Mouse (Mus musculus): ENCODE results near the gene N4bp1. TPM values are rescaled to one million over a fixed set of nuclear protein-coding genes. Genes with fewer than 3 reads are reported as not detected.

Gene N4bp1
- total and polyA plus RNA-seq, 3 experiments, result 12.2 to 15.6 (median 12.8) TPM

- peak; percentile 74 for DNase-seq (ENCODE audit: extremely low read depth)
- H3K4me2 ChIP-seq (ENCODE audit: insufficient read depth, low read depth, poor library complexity, severe bottlenecking), result no peak overlapping the region; the same call in 1 of the 2 replicates
- no peak overlapping the region for H3K27ac ChIP-seq (ENCODE audit: insufficient read depth, low read depth)
- peak; percentile 32; the same call in 1 of the 2 replicates for TF ChIP-seq TCF12 (IDR thresholded peaks at IDR 0.05; ENCODE audit: low read depth, low read length)
- no peak for TF ChIP-seq SIN3A (IDR thresholded peaks at IDR 0.05; ENCODE audit: low read length)
- no peak for TF ChIP-seq CHD2 (IDR thresholded peaks at IDR 0.05; ENCODE audit: low read length)
- no peak for TF ChIP-seq ZMIZ1 (IDR thresholded peaks at IDR 0.05; ENCODE audit: low read depth, low read length)
- peak; percentile 48; the same call in 1 of the 2 replicates for TF ChIP-seq MXI1 (IDR thresholded peaks at IDR 0.05; ENCODE audit: low read depth, low read length)
- no peak for TF ChIP-seq USF1 (IDR thresholded peaks at IDR 0.05; ENCODE audit: low read depth, low read length)
- no peak for TF ChIP-seq POLR2A (IDR thresholded peaks at IDR 0.05; ENCODE audit: low read depth, low read length)
- TF ChIP-seq SMC3 (IDR thresholded peaks at IDR 0.05; ENCODE audit: low read depth, low read length), result no peak
- no peak for TF ChIP-seq BHLHE40 (IDR thresholded peaks at IDR 0.05; ENCODE audit: low read depth, low read length)
- no peak for TF ChIP-seq POLR2AphosphoS2 (IDR thresholded peaks at IDR 0.05; ENCODE audit: low read depth, low read length)
- no peak for TF ChIP-seq PAX5 (IDR thresholded peaks at IDR 0.05; ENCODE audit: low read length)
- no peak for TF ChIP-seq CTCF (conservative IDR thresholded peaks at IDR 0.05 in 1 of 2, IDR thresholded peaks at IDR 0.05 in 1 of 2; ENCODE audit: low read depth in 2 of 2, low read length in 2 of 2)
- no peak for TF ChIP-seq MYC (IDR thresholded peaks at IDR 0.05; ENCODE audit: low read depth, low read length)
- H3K9me3 ChIP-seq (replicated peaks; ENCODE audit: low read length), result no peaks in the 10 kb centered on the region
- dilution Hi-C loops (cut with MboI; ENCODE audit: extremely low pct_ligation_motif_present, extremely low pct_unique_long_range_greater_than_20kb, low sequenced_read_pairs) (no loop called here), in situ Hi-C loops (cut with MboI; ENCODE audit: low pct_ligation_motif_present, low pct_unique_long_range_greater_than_20kb, low sequenced_read_pairs) (loop anchor here (10.0 kb wide), 1 partner anchor 107 kb away; no protein-coding TSS in a partner anchor)
- H3K79me2 ChIP-seq (replicated peaks; ENCODE audit: control insufficient read depth, extremely low read depth, insufficient read depth, poor library complexity, severe bottlenecking), result no peaks in the 10 kb centered on the region
- no peak overlapping the region for H3K9ac ChIP-seq (ENCODE audit: insufficient read depth, low read depth)
- H3K36me3 ChIP-seq (replicated peaks in 1 of 2; ENCODE audit: control insufficient read depth in 1 of 2, insufficient read depth in 1 of 2, low read length in 1 of 2), result no peaks in the 10 kb centered on the region
- H3K4me3 ChIP-seq (replicated peaks in 1 of 3; ENCODE audit: low read depth in 2 of 3, low read length in 2 of 3, poor library complexity in 1 of 3), result no peak overlapping the region
- peaks cover 0 to 21% of the 10 kb centered on the region in 2 experiments; a peak in 2 of 4 replicates for H3K4me1 ChIP-seq (ENCODE audit: control insufficient read depth in 1 of 2, insufficient read depth in 2 of 2)
- H3K27me3 ChIP-seq (replicated peaks), result no peaks in the 10 kb centered on the region
Observed at GRCm38 (mm10) chr8:86797705-86798104, 87.4 kb downstream of the N4bp1 start.

- DNase-seq (ENCODE audit: extremely low read depth), result no peak
- Histone ChIP-seq H3K9me3 (replicated peaks; ENCODE audit: low read length) (no peaks in the 10 kb centered on the region), H3K4me1 (ENCODE audit: control insufficient read depth in 1 of 2, insufficient read depth in 2 of 2) (peaks cover 0 to 21% of the 10 kb centered on the region in 2 experiments; a peak in 2 of 4 replicates), H3K36me3 (replicated peaks in 1 of 2; ENCODE audit: control insufficient read depth in 1 of 2, insufficient read depth in 1 of 2, low read length in 1 of 2) (no peaks in the 10 kb centered on the region), H3K27ac (ENCODE audit: insufficient read depth, low read depth) (no peak overlapping the region), H3K4me3 (replicated peaks in 1 of 3; ENCODE audit: low read depth in 2 of 3, low read length in 2 of 3, poor library complexity in 1 of 3) (no peak overlapping the region), H3K4me2 (ENCODE audit: insufficient read depth, low read depth, poor library complexity, severe bottlenecking) (no peak overlapping the region), H3K27me3 (replicated peaks) (no peaks in the 10 kb centered on the region), H3K9ac (ENCODE audit: insufficient read depth, low read depth) (no peak overlapping the region), H3K79me2 (replicated peaks; ENCODE audit: control insufficient read depth, extremely low read depth, insufficient read depth, poor library complexity, severe bottlenecking) (no peaks in the 10 kb centered on the region)
- dilution Hi-C loops (cut with MboI; ENCODE audit: extremely low pct_ligation_motif_present, extremely low pct_unique_long_range_greater_than_20kb, low sequenced_read_pairs) (no loop called here), in situ Hi-C loops (cut with MboI; ENCODE audit: low pct_ligation_motif_present, low pct_unique_long_range_greater_than_20kb, low sequenced_read_pairs) (loop anchor here (10.0 kb wide), 1 partner anchor 110 kb away; no protein-coding TSS in a partner anchor)
- no peak for TF ChIP-seq POLR2AphosphoS2 (IDR thresholded peaks at IDR 0.05; ENCODE audit: low read depth, low read length)
- no peak for TF ChIP-seq MAZ (IDR thresholded peaks at IDR 0.05; ENCODE audit: low read depth, low read length)
- TF ChIP-seq MXI1 (IDR thresholded peaks at IDR 0.05; ENCODE audit: low read depth, low read length), result no peak
- no peak for TF ChIP-seq NRF1 (IDR thresholded peaks at IDR 0.05; ENCODE audit: low read depth, low read length)
- no peak for TF ChIP-seq MAFK (IDR thresholded peaks at IDR 0.05; ENCODE audit: insufficient replicate concordance, low read length)
- TF ChIP-seq MAX (IDR thresholded peaks at IDR 0.05; ENCODE audit: low read length), result no peak
- no peak for TF ChIP-seq ETS1 (conservative IDR thresholded peaks at IDR 0.05; ENCODE audit: low read depth, low read length)
- no peak for TF ChIP-seq ZNF384 (IDR thresholded peaks at IDR 0.05; ENCODE audit: low read depth, low read length)
- TF ChIP-seq JUND (conservative IDR thresholded peaks at IDR 0.05; ENCODE audit: low read depth, low read length), result no peak
- TF ChIP-seq GABPA (IDR thresholded peaks at IDR 0.05; ENCODE audit: insufficient replicate concordance, low read depth, low read length), result no peak
- no peak for TF ChIP-seq NELFE (IDR thresholded peaks at IDR 0.05; ENCODE audit: low read depth, low read length)
- TF ChIP-seq CHD2 (IDR thresholded peaks at IDR 0.05; ENCODE audit: low read length), result no peak
- TF ChIP-seq EP300 (IDR thresholded peaks at IDR 0.05; ENCODE audit: low read length), result no peak
- TF ChIP-seq USF2 (conservative IDR thresholded peaks at IDR 0.05; ENCODE audit: low read depth, low read length), result no peak
- no peak for TF ChIP-seq UBTF (IDR thresholded peaks at IDR 0.05; ENCODE audit: low read depth, low read length)
- no peak for TF ChIP-seq TCF12 (IDR thresholded peaks at IDR 0.05; ENCODE audit: low read depth, low read length)
- TF ChIP-seq CHD1 (IDR thresholded peaks at IDR 0.05; ENCODE audit: low read depth, low read length), result no peak
Observed at GRCm38 (mm10) chr8:86794716-86795115, 90.3 kb downstream of the N4bp1 start.

Data from CH12.LX (cell line).